Mouse (Mus musculus) R1 (cell line): Measurements from ENCODE around the gene Fgf23.

Experiments used
- DNase-seq: peaks from one replicate; pipeline ENCODE4 v3.0.0-alpha.2; 2018; ENCODE audit warnings: low read depth, low spot score

The Fgf23 gene

DNA sequence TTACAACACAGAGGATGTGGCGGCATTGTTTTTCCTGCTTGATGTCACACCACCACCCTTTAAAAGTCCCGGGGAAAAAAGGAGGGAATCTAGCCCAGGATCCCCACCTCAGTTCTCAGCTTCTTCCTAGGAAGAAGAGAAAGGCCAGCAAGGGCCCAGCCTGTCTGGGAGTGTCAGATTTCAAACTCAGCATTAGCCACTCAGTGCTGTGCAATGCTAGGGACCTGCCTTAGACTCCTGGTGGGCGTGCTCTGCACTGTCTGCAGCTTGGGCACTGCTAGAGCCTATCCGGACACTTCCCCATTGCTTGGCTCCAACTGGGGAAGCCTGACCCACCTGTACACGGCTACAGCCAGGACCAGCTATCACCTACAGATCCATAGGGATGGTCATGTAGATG lies at the start of gene Fgf23:
Fgf23 (plus strand) TSS at position 86 of the 400 bp plus-strand sequence.
- DNase-seq = peak; percentile 39

DNA sequence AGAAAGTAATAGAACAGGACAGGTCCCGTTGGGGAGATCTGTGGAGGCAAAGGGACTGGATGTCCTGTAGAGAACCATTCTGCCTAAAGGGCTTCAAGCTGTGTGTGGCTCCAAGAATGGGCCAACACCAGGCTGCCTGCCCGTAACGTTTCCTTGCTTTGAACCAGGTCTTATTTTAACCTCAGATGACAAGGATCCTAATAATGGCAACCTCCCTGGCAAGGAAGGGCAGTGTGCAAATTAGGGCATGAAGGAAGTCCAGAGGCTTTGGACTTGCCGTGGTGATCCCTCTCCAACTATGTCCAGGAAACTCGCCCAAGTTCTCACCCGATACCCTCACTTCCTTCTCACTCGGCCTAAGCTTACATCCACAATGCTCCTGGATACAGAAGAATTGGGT lies 47.9 kb upstream of the Fgf23 start:
- DNase-seq = no peak

DNA sequence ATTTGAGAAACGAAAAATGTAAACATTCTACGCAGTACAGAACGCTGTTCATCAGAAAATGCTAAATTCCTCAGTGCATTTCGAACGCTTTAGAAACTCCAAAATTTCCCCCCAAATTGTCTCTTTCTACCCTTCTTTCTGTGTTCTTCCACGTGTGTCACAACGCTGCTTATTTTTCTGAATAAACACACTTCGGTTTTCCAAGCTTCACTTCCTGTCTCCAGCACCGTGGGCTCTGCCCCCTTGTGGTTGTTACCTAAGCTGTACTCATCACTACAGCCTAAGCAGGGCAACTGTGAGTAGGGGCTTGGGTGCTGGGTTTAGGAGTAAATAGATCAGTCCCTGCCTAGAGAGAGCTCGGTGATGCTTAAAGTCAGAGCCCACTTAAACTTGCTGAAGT lies 37.9 kb upstream of the Fgf23 start:
- DNase-seq = peak; percentile 73

DNA sequence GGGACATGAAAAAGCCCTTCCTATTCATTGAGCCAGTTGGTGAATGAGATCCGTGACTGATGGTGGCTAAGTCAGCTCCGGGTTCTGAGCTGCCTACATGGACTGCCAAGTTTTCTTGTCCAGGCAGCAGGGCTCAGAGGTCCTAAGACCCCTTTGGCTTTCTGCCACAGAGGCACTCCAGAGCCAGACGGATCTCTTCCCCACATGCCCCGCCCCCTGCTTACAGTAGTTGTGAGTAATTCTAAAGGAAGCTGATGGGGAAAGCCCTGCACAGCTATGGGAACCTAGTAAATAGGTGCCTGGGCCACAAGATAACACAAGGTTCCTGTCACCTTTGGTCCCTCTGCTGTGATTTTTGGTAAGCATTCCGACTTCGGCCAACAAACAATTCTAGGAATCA lies 27.8 kb upstream of the Fgf23 start:
- no peak for DNase-seq

DNA sequence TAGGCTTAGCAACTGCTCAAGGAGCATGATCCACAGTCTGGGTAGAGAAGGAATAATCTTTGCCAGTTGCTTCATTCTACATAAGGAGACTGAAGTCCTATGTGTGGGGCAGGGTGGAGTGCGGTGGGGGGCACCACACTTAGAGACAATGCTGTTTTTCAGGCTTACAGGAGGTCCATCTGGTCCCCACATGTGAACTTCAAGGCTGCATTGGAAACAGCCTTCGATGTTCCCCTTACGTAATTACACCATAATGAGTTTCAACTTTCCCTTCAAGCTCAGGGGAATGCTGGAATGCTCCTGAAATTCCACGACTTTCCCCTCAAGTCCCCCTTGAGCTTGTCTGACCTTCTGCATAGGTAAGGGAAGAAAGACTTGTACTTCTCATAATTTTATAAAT lies 21.9 kb upstream of the Fgf23 start:
- no peak for DNase-seq

DNA sequence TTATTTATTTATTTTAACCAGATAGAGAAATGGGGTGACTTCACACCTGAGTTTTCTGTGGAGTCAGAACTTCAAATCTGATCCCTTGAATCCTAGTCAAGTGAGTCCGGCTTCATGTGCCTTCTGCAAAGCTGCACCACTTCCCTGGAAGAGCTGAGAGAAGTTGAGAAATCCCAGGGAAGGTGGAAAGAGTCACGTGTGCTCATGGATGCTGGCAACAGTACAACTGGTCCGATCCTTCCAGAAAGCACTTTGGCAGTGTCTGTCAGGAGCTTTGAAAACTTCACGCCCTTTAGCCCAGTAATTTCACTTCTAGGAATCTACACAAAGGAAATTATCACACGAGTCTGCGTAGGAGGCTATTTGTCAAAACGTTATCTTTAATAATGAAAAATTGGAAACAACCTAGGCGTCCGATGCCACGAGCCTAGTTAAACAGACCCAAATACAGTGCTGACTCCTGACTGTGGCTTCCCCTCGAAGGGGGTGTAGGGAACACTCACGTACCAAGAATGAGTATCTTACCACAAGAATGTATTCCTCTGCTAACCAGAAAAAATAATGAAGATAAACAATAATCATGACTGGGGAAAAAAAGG lies 15.6 kb upstream of the Fgf23 start:
- DNase-seq = no peak

DNA sequence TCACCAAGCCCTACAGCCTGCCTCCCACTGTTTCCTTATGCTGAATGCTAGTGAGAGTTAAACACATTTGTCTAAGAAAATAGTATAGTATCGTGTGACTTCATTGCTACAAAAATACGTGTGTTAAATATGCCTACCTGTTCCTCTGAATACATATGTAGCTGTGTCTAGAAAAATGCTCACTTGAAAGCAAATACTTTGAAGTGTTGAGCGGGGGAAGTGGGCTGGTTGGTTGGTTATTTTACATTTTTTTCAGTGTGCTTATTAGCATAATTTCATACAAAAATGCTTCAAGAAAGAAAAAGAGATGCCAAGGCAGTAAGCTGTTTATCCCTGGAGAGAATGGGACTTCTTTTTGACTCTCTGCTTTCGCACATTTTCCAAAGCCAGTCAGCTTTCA lies 12.7 kb upstream of the Fgf23 start:
- no peak for DNase-seq

DNA sequence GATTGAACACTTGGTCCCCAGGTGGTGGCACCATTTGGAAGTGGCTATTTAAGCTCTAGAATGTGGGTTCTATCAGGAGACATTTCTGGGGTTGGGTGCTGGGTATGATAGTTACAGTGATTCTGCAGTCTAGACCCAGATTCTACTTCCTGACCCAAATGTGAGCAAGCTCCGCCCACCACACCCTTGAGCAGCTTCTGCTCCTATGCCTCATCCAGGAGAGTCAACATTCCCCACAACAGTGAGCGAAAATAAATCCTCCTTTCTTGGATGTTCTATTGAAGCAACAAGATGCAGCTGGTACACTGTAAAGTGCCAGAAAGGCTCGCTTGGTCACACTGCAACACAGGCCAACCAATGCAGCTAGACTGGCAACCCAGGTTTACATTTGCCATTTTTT lies 8.8 kb upstream of the Fgf23 start:
- no peak for DNase-seq

DNA sequence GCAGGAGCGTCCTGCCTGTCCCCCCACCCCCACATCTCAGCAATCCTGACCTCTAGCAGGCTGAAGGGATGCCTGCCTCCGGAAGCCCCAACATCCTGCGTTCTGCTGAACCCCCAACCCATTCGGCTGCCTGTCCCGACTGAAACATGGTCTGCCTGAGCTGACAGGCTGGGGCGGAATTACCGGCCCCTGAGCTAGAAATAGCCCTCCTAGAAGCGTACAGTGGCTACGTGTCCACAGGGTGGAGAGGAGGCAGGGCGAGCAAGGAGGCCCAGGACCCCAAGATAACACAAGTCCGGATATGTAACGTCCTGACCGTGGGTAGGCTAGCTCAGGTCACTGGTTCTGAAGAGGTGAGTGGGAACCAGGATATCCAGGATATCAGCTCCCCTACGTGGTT lies 7.9 kb upstream of the Fgf23 start:
- no peak for DNase-seq

DNA sequence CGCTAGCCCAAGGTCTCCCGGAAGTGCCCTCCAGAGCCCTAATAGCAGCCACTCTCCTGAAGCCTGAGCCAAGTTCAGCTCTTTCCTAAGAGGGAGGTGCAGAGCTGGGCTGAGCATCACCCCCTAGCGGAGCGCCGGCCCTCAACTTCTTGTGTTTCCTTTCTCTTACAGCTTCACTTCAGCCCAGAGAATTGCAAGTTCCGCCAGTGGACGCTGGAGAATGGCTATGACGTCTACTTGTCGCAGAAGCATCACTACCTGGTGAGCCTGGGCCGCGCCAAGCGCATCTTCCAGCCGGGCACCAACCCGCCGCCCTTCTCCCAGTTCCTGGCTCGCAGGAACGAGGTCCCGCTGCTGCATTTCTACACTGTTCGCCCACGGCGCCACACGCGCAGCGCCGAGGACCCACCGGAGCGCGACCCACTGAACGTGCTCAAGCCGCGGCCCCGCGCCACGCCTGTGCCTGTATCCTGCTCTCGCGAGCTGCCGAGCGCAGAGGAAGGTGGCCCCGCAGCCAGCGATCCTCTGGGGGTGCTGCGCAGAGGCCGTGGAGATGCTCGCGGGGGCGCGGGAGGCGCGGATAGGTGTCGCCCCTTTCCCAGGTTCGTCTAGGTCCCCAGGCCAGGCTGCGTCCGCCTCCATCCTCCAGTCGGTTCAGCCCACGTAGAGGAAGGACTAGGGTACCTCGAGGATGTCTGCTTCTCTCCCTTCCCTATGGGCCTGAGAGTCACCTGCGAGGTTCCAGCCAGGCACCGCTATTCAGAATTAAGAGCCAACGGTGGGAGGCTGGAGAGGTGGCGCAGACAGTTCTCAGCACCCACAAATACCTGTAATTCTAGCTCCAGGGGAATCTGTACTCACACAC lies 7.4 kb downstream of the Fgf23 start:
- peak; percentile 86 for DNase-seq

DNA sequence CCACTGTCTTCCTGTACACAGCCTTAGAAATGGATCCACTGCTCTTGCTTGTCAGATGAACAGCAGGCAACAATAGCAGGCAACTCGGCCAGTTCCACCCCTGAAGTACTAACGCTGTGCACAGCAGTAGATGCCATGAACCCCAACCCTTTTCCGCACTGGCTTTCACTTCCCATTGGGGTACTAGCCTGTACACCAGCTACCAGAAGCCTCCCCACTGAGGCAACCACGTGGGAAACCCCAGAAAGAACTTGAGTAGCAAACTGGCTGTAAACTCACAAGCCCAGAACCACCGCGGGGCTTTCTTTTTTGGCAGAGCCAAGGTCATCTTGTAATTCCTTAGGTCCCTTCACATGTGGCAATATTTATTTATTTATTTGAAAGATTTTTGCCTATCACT lies 9.1 kb downstream of the Fgf23 start:
- DNase-seq = no peak

DNA sequence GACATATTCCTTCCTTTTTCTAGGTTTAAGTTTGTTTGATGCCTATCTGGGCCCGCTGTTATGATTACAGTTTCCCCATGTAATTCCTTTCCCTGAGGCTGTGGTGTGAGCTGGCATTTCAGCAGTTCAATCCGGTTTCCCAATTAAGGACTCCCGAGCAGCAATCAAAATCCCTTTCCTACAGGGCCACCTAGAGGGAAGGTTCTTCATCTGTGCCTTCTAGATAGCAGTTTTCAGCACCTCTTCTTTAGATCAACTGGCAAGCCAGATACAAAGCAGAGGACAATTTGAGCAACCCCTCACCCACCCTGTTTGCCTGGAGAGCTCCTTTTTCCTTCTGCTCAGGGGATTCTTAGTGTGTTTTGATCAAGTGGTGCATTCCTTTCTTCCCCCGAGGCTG lies 14.0 kb downstream of the Fgf23 start:
- DNase-seq = no peak

DNA sequence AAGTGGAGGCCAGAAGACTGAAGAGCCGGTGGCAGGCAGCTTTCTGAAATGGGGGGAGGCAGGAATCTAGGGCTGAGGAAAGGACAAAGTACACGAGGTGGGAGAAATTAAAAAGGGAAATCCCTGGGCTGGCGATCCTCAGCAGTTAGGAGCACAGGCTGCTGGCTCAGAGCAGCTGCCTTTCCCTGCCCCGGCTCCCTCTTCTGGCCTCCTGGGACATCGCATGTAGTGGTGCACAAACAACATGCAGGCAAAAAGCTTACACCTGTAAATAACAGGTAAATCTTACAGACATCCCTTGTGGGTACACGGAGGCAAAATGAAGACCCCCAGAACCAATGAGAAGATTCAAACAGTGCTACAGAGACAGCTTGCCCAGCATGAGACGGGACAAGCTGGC lies 21.9 kb downstream of the Fgf23 start:
- DNase-seq = peak; percentile 56

DNA sequence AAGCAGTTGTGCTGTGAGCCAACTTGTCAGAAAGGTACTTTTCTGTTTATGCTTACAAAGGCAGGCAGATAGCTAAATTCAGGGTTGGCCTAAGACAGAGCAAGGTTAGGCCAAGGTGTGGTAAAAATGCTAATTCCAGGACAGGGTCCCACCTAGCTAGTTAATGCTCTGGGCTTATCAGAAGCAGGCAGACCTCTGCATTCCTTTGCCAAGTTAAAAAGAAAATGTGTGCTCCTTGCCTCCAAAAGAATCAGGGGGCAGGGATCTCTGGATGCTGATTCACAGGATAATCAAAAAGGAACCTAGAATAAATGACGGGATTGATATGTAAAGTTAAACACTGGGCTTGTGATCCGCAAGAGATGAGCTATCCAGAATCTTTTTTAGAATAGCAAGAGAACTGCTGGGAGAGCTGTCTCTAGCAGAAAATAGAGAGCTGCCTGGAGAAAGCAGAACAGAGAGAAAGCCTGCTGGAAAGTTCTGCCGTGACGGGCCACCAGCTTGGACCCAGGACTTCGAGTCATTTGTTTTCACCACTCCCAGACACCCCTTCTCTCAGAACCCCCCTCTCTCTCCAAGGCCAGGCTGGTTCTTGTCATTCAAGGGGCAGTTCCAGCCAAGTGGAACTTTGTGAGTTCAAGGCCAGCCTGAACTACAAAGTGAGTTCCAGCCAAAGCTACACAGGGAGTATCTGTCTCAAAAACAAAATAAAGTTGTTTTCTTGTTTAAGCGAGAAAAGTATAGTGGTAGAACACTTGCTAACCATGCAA lies 31.0 kb downstream of the Fgf23 start:
- peak; percentile 81 for DNase-seq

DNA sequence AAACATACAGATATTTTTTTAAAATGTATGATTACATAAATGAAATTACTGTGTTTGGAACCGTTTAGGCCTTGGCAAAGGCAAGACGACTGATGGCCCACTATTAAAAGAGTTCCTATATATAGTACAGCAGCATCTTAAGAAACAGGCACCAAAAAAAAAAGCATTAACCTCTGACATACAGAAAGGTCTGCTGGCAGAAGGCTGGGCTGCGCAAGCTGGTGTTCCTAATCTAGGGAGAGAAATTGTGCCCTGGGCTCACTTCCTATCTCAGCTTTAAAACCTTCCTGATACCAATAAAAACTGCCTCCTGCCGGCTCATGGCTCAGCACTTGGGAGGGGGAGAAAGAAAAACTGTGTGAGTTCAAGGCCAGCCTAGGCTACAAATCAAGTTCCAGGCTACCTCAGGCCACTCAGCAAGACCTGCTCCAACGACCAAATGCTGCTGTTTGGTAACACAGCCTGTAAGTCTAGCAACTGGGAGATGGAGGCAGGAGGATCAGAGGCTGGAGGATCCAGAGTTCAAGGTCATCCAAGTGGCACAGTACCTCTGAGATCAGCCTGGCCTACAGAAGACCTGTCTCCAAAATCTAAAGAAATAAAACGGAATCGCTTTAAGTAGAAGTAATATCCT lies 31.8 kb downstream of the Fgf23 start:
- DNase-seq = no peak

DNA sequence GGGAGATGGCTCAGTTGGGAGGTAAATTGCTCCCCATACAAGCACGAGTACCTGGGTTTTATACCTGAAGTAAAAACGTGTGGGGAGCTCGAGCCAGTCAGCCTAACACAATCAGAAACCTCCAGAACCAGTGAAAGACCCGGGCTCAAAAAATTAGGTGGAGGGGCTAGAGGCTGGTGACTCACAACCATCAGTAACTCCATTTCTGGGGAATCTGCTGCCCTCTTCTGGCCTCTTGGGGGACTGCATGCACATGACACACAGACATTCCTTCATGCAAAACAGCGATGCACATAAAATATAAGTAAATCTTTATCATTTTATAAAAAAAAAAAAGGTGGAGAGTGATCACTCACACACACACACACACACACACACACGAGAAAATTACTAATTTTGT lies 32.4 kb downstream of the Fgf23 start:
- peak; percentile 72 for DNase-seq

DNA sequence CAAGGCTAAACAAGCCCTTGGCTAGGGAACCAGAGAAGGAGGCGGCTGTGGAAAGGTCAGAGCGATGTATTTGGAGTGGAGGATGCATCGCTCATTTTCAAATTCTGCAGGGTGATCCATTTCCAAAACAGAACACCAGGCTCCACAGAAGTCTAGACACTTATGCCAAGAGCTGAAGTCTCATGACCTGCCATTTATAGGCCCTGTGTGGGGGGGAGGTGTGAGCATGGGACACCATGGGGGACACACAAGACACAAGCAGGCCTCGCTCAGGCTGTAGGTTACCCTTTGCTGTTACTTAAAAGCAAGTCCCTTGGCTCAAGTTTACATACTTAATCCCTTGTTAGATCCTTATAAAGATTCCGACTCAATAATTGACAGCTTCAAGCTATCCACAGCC lies 33.5 kb downstream of the Fgf23 start:
- DNase-seq = no peak

DNA sequence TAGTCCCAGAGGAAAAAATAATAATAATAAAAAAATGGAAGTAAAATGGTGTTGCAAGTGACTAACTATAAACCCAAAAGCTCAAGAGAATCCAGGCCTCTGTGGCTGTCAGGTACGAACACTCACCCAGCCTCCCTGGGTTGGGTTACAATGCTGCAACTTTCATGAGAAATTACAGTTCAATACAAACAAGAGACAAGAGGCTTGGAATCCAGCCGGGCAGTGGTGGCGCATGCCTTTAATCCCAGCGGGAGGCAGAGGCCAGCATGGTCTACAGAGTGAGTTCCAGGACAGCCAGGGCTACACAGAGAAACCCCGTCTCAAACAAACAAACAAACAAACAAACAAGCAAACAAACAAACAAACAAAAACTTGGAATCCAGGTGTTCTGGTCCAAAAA lies 34.0 kb downstream of the Fgf23 start:
- DNase-seq = peak; percentile 62

DNA sequence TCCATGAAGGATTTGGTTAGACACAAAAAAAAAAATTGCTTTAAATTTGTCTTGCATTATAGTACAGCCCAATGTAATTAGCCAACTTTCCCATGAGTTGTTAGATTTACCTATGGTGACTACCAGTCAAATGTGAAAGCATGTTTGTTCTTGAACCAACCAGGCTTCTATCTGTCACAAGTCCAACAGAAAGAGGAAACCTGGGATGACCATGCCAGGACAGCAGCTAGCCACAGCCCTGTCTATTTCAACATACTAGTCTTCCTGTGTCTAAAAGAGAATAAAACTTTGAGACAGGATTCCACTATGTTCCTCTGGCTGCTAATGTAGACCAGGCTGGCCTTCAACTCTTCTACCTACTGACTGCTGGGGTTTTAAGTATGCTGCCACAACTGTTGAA lies 34.7 kb downstream of the Fgf23 start:
- DNase-seq = no peak

DNA sequence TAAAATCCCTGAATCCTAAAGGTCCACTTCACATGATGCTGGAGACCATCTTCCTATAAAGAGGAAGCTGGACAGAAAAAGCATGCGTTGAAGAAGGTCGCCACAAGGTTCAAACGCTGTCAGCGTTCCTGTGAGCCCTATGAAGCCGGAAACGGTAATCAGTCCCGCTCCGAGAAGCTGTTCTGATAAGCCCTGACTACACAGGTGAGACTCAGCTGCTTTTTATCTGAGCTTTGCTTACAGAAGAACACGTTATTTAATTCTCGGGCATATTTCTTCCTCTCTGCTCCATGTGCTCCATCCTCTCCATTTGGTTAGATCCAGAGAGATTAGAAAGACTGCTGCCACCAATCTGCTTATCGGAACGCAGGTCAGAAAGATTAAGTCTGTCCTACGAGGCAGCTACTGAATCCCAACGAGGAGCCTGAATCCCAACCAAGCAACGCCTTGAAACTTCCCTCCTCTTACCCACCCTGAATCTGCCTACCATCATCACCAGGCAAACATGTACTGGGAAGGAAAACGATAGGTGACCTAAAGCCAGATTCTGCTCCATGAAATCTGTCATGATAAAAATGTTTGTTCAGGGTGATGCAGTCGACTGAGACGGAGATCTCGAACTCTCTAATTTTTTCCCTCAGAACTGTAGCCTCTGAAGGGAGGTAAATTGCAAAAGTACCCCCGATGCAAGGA lies 35.8 kb downstream of the Fgf23 start:
- DNase-seq = no peak

DNA sequence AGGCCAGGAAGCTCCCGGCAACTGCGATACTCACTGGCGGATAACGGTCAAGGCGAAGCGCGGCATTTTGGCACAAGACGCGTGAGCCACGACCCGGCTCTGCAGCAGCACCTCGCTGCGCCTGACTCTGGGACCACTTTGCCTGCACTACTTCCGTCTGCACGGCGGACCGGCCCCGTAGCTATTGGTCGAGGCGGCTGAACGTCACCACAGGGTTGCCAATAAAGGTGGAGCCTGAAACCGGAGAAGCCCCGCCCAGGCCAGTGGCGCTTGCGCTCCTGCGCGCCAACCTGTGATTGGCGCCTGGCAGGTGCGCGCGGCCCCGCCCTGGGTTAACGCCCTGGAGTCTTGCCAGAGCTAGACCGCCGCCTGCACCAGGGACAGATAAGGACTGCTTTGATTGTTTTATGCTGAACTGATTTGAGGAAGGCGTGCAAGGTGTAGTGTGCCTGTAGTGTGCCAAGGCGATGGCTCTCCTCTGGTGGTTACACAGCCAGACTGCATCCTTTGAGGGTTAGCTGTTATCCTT lies 36.8 kb downstream of the Fgf23 start, which contains the start of gene Tigar:
Tigar (minus strand) TSS at position 156 of the 529 bp plus-strand sequence.
- peak; percentile 96 for DNase-seq
